Mouse (Mus musculus) cerebellum, adult 2 months (tissue): ENCODE data around the gene Tmbim1. TPM values are rescaled to one million over a fixed set of nuclear protein-coding genes. Genes with fewer than 3 reads are reported as not detected.

Experiments
- DNase-seq, 2 experiments: peaks; one replicate each; pipeline ENCODE4 v3.0.0; 2021
- H3K27ac ChIP-seq: fragments of 200-500 bp; 2 replicates; pipeline ENCODE4 v1.5.1; 2012; ENCODE audit warnings: low read length, control low read depth, inconsistent platforms; ENCODE audit not compliant: insufficient read depth
- H3K27me3 ChIP-seq: fragments of 200-500 bp; 2 replicates; pipeline ENCODE4 v1.6.1; 2012; ENCODE audit warnings: inconsistent platforms, mild to moderate bottlenecking, low read length, moderate library complexity; ENCODE audit not compliant: control insufficient read depth, insufficient read depth
- H3K4me1 ChIP-seq: fragments of 200-500 bp; 2 replicates; pipeline ENCODE4 v1.6.1; 2011; ENCODE audit warnings: low read length; ENCODE audit not compliant: control insufficient read depth, insufficient read depth
- H3K4me3 ChIP-seq: fragments of 200-500 bp; replicated peaks from 2 replicates; pipeline ENCODE3; 2011; ENCODE audit warnings: mild to moderate bottlenecking, low read depth, low read length, control low read depth; ENCODE audit not compliant: insufficient read depth
- CTCF ChIP-seq: fragments of 200-500 bp; IDR thresholded peaks from 2 replicates; pipeline ENCODE4 v1.5.1; 2011; ENCODE audit warnings: low read depth, mild to moderate bottlenecking, control low read depth, low read length, moderate library complexity, borderline replicate concordance; ENCODE audit not compliant: insufficient read depth
- POLR2A ChIP-seq: fragments of 200-500 bp; IDR thresholded peaks from 2 replicates; pipeline ENCODE4 v1.6.1; 2011; ENCODE audit warnings: low read length, control low read depth, borderline replicate concordance; ENCODE audit not compliant: insufficient read depth
- WGBS: fragments of 180-500 bp; shearing (Covaris S2); methylation state at CpG from one replicate; pipeline ENCODE4 v1.1.7; 2018; 5-methylcytosine and 5-hydroxymethylcytosine counted together
- polyA plus RNA-seq: library from polyadenylated mRNA; depleted of rRNA; stranded (reverse); fragments of >200 nt; gene quantifications from 2 replicates; pipeline ENCODE4 v1.2.3, GENCODE M21; 2012; rRNA removed

The Tmbim1 gene
- polyA plus RNA-seq, 1 experiment = 58.2 TPM

GRCm38 (mm10) chr1:74250096-74250495, 55.3 kb downstream of the Tmbim1 start:
- Histone ChIP-seq H3K4me1 (peaks cover 4% of the 10 kb centered on the region; the same call in 1 of the 2 replicates), H3K4me3 (no peak overlapping the region), H3K27ac (no peak overlapping the region), H3K27me3 (no peaks in the 10 kb centered on the region)
- TF ChIP-seq POLR2A = no peak
- TF ChIP-seq CTCF = no peak
- 95% methylated on average over 4 of the region's 4 CpGs for WGBS
- no peak for DNase-seq

- no peak overlapping the region for H3K27ac ChIP-seq
- no peak for DNase-seq
- H3K4me3 ChIP-seq = no peak overlapping the region
- H3K4me1 ChIP-seq = peaks cover 4% of the 10 kb centered on the region; the same call in 1 of the 2 replicates
- TF ChIP-seq POLR2A (no peak), CTCF (no peak)
- H3K27me3 ChIP-seq = no peaks in the 10 kb centered on the region
- WGBS = 84% methylated on average over 5 of the region's 5 CpGs
Observed at GRCm38 (mm10) chr1:74249331-74249980, 56.0 kb downstream of the Tmbim1 start.

- no peak for DNase-seq
- H3K27ac ChIP-seq = no peak overlapping the region
- WGBS = 82% methylated on average over 1 of the region's 1 CpGs
- TF ChIP-seq POLR2A (no peak), CTCF (no peak)
- no peaks in the 10 kb centered on the region for H3K27me3 ChIP-seq
- no peak overlapping the region for H3K4me3 ChIP-seq
- peaks cover 4% of the 10 kb centered on the region; the same call in 1 of the 2 replicates for H3K4me1 ChIP-seq
Observed at GRCm38 (mm10) chr1:74248799-74249198, 56.6 kb downstream of the Tmbim1 start.

GRCm38 (mm10) chr1:74245525-74245924, 59.9 kb downstream of the Tmbim1 start:
- H3K27me3 ChIP-seq = no peaks in the 10 kb centered on the region
- TF ChIP-seq CTCF (no peak), POLR2A (no peak)
- no peak for DNase-seq
- WGBS = 84% methylated on average over 2 of the region's 2 CpGs
- no peak overlapping the region for H3K4me3 ChIP-seq
- H3K27ac ChIP-seq = no peak overlapping the region
- peaks cover 7% of the 10 kb centered on the region for H3K4me1 ChIP-seq

GRCm38 (mm10) chr1:74240832-74241231, 64.6 kb downstream of the Tmbim1 start:
- DNase-seq = no peak
- TF ChIP-seq CTCF (no peak), POLR2A (no peak)
- WGBS = 76% methylated on average over 4 of the region's 4 CpGs
- Histone ChIP-seq H3K4me1 (peaks cover 7% of the 10 kb centered on the region), H3K27me3 (no peaks in the 10 kb centered on the region), H3K4me3 (no peak overlapping the region), H3K27ac (no peak overlapping the region)

GRCm38 (mm10) chr1:74240311-74240710, 65.1 kb downstream of the Tmbim1 start:
- no peak for DNase-seq
- Histone ChIP-seq H3K27ac (no peak overlapping the region), H3K27me3 (no peaks in the 10 kb centered on the region), H3K4me1 (peaks cover 6% of the 10 kb centered on the region), H3K4me3 (no peak overlapping the region)
- TF ChIP-seq CTCF = no peak
- no peak for TF ChIP-seq POLR2A
- 57% methylated on average over 6 of the region's 6 CpGs for WGBS

GRCm38 (mm10) chr1:74239618-74240017, 65.8 kb downstream of the Tmbim1 start:
- no peak for DNase-seq
- H3K4me3 ChIP-seq = no peak overlapping the region
- peaks cover 5% of the 10 kb centered on the region for H3K4me1 ChIP-seq
- no peak for TF ChIP-seq POLR2A
- TF ChIP-seq CTCF = no peak
- H3K27ac ChIP-seq = no peak overlapping the region
- WGBS = 37% methylated on average over 11 of the region's 11 CpGs
- no peaks in the 10 kb centered on the region for H3K27me3 ChIP-seq

- no peaks in the 10 kb centered on the region for H3K27me3 ChIP-seq
- H3K4me1 ChIP-seq = peaks cover 5% of the 10 kb centered on the region
- no peak overlapping the region for H3K27ac ChIP-seq
- 74% methylated on average over 7 of the region's 7 CpGs for WGBS
- DNase-seq = no peak
- TF ChIP-seq POLR2A (no peak), CTCF (no peak)
- H3K4me3 ChIP-seq = no peak overlapping the region
Observed at GRCm38 (mm10) chr1:74239162-74239561, 66.3 kb downstream of the Tmbim1 start.

Other genes with a start within 250 kb of the Tmbim1 start
- 23.4 and 25.1 TPM in 2 replicates for gene Tns1, start 181.2 kb downstream of the Tmbim1 start, polyA plus RNA-seq
- gene Rufy4, start 180.1 kb downstream of the Tmbim1 start, polyA plus RNA-seq = 0.17 and 0.18 TPM in 2 replicates
- gene Cxcr2, start 151.6 kb downstream of the Tmbim1 start, polyA plus RNA-seq = 0.15 TPM in 1 of 2 replicates, not detected in the other
- not detected in 2 replicates for gene Cxcr1, start 111.0 kb downstream of the Tmbim1 start, polyA plus RNA-seq
- gene Arpc2, start 69.5 kb downstream of the Tmbim1 start, polyA plus RNA-seq = 146 and 151 TPM in 2 replicates
- gene Gpbar1, start 27.1 kb downstream of the Tmbim1 start, polyA plus RNA-seq = not detected in 2 replicates
- 186 and 198 TPM in 2 replicates for gene Aamp, start 20.9 kb downstream of the Tmbim1 start, polyA plus RNA-seq
- gene Pnkd, start 20.7 kb downstream of the Tmbim1 start, polyA plus RNA-seq = 185 and 201 TPM in 2 replicates
- 2.1 and 3.3 TPM in 2 replicates for gene Catip, start 56.5 kb upstream of the Tmbim1 start, polyA plus RNA-seq
- gene Slc11a1, start 69.6 kb upstream of the Tmbim1 start, polyA plus RNA-seq = 4.7 and 5.6 TPM in 2 replicates
- gene Ctdsp1, start 85.9 kb upstream of the Tmbim1 start, polyA plus RNA-seq = 35.7 and 37.2 TPM in 2 replicates
- 0.39 and 0.59 TPM in 2 replicates for gene Vil1, start 103.8 kb upstream of the Tmbim1 start, polyA plus RNA-seq
- 28.4 and 28.5 TPM in 2 replicates for gene Cnot9, start 200.4 kb upstream of the Tmbim1 start, polyA plus RNA-seq
- gene Plcd4, start 237.3 kb upstream of the Tmbim1 start, polyA plus RNA-seq = 28.1 and 29.0 TPM in 2 replicates
- 11.7 and 12.5 TPM in 2 replicates for gene Usp37, start 238.7 kb upstream of the Tmbim1 start, polyA plus RNA-seq